Mouse (Mus musculus): ENCODE measurements at regions not wholly inside any gene's neighbourhood (a gene's known extent, or its start where the extent isn't known, plus 50 kb on each side); places are given as distances from the start of the nearest gene placed in this dataset.

DNA sequence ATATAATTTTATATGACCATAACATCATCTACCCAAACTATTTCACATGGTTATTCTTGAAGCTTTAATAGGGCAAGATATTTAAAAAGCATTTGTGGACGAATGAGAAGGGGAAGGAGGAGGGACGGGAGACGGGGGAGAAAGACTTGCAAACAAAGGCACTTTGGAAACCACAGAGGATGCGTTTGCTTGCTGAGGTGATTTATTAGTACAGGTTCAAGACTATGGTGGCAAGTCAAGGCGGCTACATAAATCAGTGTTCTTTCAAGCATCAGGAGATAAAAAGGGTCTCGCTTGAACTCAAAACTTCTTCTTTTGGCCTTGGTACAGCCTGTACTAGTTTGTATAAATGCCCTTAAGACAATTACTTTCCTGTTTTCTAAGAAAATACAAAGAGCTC is 183.8 kb upstream of the Nr4a3 start:
- no peak for DNase-seq (ENCODE audit: inconsistent age in 2 of 2, low spot score in 1 of 2)

DNA sequence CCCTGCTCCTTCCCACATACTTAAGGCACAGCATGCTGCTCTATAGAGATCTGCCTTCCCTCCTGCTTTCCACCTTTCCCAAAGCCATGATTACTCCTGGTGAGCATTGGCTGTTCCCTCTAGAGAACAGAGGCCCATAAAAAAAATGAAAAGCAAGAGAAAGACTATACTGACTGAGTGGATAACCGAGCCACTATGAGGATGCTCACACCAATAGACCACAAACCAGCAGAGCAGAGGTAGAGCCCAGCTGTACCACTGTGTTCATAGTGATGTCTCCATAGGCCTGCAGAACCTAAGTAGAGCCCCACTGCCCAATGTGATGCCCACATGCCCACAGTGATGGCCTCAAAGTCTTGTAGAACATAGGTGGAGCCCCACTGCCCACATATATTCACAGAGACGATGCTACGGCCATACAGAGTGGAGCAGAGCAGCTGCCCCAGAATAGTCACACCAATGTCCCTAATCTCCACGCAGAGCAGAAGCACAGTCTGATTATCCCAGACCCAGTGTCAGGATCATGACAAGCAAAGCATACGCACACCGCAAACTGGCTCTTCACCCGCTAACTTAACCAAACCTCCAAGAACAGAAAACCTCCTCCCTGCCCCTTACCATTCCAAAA is 174.8 kb upstream of the Nr4a3 start:
- DNase-seq (ENCODE audit: inconsistent age in 2 of 2, low spot score in 1 of 2) = no peak

DNA sequence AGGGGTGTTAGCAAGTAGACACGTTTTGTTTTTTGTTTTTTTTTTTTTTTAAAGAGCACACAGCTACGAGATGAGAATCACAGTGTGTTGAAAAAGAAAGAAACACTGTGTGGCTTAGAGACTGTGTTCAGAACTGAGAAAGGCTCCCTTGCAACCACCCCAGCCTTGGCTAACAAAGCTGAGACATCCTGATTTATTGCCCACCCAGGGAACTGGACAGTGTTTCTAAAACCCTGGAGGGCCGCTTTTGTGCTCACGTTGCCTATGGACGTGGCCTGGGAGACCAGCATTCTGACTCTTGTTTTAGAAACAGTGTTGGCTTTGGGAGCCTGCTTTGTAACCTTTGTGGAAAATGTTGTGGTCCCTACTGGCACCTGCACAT is 174.3 kb upstream of the Nr4a3 start:
- no peak for DNase-seq (ENCODE audit: inconsistent age in 2 of 2, low spot score in 1 of 2)

DNA sequence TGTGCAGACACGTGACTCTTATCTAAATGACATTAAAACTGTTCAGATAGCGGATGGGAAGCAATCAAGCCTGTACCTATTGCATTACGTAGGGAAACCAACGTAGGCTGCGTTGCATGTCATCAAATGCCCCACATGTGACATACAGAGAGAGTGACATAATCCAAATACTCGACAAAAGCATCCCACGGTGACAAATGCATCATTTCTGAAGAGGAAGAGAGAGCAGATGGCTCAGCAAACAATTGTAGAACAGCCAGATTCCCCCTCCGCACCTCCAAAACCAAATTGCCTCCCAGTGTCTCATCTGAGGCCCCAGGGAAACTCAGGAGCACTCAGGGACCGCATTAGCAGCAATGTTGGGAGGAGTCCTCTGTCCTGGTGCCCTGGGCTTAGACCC is 163.4 kb upstream of the Nr4a3 start:
- DNase-seq (ENCODE audit: inconsistent age in 2 of 2, low spot score in 1 of 2) = no peak

DNA sequence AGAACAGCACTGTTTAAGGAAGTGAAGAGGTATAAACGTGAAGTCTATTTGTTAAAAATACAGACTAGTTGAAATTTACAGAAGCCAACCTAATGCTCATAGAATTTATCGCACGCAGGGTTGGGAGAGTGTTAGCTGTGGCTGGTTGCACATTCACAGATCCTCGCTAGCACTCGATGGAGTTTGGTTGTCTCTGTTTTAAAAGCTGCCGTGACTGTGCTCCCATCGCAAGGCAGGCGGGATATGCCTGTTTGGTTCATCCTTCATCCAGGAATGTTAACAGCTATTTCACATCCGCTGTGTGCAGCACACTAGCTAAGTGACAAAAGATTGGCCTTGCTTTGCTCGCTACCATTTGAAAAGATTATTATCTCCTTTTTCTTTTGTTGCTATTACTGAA is 162.9 kb upstream of the Nr4a3 start:
- DNase-seq (ENCODE audit: inconsistent age in 2 of 2, low spot score in 1 of 2) = no peak

DNA sequence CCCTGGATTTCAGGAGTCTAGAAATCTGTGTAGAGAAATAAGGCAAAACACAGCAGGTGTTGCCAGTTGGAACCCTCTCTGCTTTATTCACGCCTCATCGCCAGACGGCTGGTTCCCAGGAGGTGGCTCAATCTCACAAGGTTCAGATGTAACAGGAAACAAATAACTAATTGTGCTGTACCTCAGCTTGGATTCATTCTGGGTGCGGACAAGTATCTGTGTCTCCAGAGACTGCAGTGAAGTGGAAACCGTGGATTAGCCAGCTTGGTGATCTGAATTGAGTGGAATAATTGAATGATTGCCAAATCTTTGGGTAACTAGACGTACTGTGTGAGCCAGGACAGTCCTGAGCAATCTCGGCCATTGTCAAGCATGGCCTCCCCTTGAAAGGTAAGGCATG is 145.4 kb upstream of the Nr4a3 start:
- DNase-seq (ENCODE audit: inconsistent age in 2 of 2, low spot score in 1 of 2) = no peak

DNA sequence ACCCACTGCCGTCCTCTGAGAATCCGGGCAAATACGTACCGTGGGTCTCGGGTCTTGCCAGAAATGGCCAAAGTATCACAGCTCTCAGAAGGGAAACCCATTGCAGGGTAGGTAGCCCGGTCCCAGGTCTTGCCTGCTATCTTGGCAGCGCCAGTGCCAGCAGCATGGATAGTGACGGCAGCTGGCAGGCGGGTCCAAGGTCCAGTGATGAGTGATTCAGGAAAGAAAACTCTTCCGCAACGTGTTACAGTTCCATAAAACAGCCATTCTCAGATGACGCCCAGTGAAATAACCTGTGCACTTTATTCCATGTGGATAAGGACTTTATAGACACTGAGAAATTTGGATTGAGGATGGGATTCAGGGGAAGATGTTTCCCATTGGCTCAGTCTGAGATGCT is 142.2 kb upstream of the Nr4a3 start:
- DNase-seq (ENCODE audit: inconsistent age in 2 of 2, low spot score in 1 of 2) = no peak

DNA sequence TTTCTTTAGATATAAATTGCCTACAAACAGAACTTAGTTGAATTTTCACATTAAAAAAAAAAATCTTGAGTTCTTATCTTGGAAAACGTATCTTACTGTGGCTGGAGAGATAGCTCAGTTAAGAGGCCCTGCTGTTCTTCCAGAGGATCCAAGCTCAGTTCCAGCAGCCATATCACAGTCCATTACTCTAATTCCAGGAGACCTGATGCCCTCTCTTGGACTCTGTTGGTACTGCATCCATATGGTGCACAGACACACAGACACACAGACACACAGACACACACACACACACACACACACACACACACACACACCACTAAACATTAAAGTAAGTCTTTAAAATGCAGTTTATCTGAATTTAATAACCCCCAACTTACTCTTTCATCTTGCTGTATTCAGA is 132.7 kb upstream of the Nr4a3 start:
- no peak for DNase-seq (ENCODE audit: inconsistent age in 2 of 2, low spot score in 1 of 2)

DNA sequence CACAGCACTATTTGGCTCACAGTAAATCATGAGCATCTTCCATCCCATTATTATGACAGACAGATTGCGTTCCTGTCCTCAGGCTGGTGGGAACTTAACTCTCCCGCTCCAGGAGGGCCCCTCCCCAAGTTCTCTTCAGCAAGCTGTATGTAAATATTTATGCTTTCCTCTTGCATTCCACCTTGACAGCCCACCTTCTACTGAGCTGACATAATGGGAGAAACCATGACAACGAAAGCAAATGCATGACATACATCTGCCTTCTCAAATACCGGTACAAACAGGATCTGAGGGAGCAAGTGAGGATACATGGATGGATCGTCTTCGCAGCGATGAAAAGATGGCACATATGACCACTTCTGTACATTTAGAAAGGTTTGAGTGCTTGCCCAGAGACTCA is 125.4 kb upstream of the Nr4a3 start:
- DNase-seq (ENCODE audit: inconsistent age in 2 of 2, low spot score in 1 of 2) = no peak

DNA sequence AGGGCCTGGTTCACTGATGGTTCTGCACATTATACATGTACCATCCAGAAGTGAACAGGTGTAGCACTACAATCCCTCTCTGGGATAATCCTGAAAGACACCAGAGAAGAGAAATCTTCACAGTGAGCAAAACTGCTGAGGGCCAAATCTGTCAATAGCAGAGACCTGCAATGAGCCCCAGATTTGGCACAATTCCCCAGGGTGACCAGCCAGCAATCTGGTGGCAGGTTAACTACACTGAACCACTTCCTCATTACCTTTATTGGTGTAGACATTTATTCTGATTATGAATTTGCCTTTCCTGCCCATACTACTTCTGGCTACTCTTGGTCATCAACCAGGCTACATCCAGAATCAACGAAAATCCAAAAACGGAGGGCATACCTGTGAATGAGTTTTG is 113.5 kb upstream of the Nr4a3 start:
- no peak for DNase-seq (ENCODE audit: inconsistent age in 2 of 2, low spot score in 1 of 2)

DNA sequence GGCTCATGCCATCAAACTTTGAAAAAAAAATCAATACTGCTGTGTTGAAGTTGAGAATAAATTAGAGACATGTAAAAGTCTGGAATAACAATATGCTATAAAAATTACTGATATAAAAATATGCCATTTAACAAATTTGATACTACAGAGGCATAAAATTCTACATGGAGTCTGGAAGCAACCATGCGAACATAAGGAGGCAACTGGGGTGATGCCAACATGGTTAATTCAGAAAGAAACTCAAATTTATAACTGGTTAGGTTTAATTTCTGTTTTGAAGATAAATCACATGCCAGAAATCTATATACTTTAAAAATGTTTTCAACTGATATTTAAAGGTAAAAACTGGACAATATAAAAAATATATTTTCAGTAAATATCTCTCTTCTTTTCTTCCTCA is 111.4 kb upstream of the Nr4a3 start:
- DNase-seq (ENCODE audit: inconsistent age in 2 of 2, low spot score in 1 of 2) = no peak

DNA sequence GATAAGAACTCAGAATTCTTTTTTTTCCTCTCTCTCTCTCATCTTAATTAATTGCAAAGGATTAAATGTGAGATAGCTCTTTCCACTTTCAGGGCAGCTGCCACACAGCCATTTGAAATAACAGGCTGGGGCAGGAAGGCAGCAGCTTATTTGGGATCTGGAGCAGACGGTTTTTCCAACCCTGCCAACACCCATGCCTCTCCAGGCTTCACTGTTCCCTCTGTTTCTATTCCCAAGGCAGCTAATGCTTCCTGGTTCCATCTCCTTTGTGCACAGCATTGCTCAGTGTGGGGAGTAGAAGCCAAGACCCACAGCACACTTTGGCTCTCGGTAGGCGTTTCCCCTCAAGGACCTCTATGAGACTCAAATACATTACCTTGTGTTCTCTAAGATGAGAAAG is 109.4 kb upstream of the Nr4a3 start:
- no peak for DNase-seq (ENCODE audit: inconsistent age in 2 of 2, low spot score in 1 of 2)

DNA sequence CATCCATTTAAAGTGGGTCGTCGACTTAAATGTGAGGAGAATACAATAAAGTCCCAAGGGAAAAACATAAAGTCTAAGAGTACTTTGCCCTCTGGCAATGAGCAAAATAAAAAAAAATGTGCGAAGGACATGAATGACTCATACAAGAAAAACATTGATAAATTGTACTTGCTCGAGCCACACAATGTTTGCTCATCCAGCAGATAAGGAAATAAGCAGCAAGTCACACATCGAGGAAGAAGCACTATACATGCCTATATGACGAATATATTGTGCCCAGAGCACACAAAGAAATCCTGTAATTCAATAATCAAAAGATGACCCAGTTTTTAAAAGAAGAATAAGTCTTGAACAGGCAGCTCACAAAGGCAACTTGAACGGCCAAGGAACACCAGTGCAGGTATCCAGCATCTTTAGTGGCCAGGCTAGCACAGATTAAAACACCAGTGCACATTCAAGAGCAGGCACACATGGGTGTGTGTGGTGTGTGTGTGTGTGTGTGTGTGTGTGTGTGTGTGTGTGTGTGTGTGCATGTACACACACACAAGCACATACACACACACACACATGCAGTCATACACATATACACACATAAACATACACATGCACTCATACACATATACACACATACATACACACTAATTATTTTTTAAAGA is 108.4 kb upstream of the Nr4a3 start:
- DNase-seq (ENCODE audit: inconsistent age in 2 of 2, low spot score in 1 of 2) = peak in 1 of 2 experiments; percentile 68

DNA sequence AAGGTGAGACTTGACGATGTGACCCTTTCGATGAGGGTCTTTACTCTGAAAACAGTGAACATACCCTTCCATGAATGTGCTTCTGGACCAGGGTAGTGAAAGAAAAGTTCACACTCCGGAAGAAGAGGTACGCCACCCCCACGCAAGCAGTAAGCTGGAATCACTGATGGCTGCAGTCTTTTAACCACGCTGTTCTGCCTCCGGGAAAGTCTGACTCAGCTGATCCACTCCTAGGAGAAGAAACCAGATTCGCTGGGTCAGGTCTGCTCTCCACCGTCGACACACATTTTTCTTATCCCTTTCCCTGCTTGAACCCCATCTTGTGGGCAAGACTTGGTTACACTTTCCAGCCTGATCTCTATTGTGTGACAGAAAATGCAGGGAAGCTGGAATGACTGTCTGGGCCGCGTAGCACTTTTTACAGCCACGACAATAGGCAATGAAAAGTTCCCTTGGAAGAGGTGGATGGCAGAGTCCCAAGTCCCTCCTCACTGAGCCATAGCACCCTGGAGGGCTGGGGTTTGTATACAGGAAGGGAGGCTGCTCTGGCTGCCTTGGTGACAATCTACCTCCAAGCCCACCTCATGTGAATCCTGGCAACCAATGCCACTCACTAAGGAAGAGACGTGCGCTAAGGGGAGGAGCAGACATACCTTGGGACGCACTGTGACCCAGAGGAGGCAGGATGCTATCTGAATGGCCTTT is 96.9 kb upstream of the Nr4a3 start:
- DNase-seq (ENCODE audit: inconsistent age in 2 of 2, low spot score in 1 of 2) = peak; percentile 29 to 45

DNA sequence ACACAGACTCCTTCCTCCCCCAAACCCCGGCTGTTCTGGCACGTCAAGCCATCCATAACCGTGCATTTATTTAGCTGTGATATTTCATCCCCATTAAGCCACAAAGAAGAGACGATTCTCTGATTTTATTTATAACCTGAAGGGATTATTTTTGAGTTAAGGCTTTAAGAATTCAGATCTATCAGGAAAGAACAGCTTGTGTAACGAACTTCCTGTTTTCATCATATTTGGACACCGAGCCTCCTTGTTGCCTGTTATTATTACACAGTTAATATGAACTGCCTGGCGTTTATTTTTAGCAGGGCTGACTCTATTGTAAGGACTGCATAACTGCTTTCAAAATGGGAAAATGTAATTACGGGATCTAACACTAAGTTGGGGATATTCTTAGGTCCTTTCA is 96.2 kb upstream of the Nr4a3 start:
- DNase-seq (ENCODE audit: inconsistent age in 2 of 2, low spot score in 1 of 2) = peak in 1 of 2 experiments; percentile 24

DNA sequence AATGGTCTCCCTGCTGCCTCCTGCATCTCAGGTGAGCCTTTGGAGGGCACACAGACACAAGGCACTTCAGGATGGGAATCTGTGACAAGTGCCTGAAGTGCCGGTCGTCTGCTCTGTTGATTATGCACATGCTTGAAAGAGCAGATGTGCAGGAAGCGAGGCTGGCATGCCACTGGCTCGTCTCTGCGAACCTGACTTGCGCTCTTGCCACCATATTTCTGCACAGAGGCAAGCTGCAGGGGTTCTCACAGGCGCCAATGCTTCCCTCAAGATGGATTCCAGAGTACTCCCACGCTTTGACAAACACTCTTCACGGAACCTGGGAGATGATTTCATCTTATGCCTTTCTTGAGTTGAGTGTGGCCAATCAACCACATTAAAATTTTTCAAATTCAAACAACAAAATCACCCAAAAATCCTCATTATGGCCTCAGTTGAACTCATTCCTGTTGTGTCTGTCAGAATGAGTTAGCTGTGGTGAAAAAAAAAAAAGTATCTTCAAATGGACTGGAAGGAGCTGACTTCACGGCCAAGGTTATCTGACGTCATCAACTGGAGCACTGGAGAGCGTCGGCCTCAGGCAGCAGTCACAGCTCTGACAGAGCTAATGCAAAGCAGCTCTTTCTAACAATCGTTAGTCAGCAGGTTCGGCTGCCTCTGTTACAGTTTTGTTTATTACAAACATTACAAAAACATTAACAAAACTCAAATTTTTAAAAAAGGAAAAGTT is 90.2 kb upstream of the Nr4a3 start:
- peak; percentile 74 to 87 for DNase-seq (ENCODE audit: inconsistent age in 2 of 2, low spot score in 1 of 2)

DNA sequence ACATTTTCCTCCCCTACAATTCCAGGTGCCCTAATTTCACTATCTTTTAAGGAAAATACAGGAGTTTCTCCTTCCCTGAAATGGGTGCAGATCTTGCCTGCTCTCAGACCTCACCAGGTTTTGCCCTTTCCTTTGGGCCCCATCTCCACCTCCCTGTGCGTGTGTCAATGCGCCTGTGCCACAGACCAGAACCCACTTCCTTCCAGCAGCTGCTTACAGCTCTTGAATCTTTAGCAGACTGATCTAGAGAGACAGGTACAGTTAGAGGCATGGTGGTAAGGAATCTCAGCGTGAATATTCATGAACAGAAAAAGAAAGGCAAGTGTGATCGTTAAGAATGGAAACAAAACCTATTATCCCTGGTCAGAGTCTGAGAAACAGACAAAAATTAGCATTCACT is 80.3 kb upstream of the Nr4a3 start:
- no peak for DNase-seq (ENCODE audit: inconsistent age in 2 of 2, low spot score in 1 of 2)

DNA sequence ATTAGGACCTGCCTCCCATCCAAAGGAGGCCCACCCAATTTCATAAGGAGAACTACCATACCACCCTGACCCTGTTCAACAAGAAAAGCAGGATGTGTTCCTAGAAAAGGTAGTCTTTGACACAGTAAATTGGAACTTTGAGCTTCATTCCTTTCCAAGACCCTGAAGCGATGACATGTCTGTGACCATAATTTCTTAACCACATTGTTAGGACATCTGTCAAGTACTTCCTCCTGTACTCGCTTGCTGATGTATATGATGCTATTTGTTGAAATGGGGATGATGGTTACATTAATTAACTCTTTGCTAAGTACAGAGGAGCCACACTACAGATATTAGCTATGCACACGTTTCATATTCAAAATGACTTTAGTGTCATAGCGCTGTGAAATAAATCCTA is 73.1 kb upstream of the Nr4a3 start:
- DNase-seq (ENCODE audit: inconsistent age in 2 of 2, low spot score in 1 of 2) = no peak

DNA sequence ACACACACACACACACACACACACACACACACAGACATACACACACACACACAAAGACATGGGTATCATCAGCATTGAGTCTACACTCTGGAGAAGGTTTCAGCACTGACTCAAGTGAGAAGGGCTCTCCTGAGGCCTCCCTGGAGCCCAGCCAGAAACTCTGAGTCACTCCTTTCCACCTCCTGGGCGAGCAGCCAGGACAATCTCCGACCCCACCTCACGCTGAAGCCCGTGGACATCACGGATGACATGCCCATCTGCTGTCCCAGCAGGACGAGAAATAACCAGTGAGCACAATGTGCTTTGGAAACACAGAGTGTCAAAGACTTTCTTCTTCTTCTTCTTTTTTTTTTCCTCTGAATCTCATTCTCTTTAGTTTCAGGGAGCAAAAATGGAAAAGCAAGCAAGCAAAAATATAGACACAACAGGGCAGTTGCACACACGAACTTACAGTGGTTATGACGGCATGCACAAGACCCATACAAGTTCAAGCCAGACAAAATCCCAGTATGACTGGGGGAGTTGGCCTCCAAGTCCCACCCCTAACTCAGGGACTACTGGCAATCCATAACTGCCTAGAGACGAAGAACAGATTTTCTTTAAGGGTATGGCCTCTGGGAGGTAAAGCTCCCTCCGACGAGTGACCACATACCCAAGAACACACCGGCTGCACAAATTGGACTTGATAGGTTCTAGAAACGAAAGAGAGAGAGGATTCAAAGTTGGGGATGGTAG is 65.2 kb upstream of the Nr4a3 start:
- peak; percentile 81 to 88 for DNase-seq (ENCODE audit: inconsistent age in 2 of 2, low spot score in 1 of 2)

All from adrenal gland, adult (tissue).